Comparison of ENCODE assay signal across 7 mouse cellular contexts in genomic region chr8:71814740-71815514, GRCm38 (mm10).
DNase-seq lines count a peak whose midpoint lies in the region; ATAC-seq and TF ChIP-seq lines count a peak whose summit lies in the region.
"Not testable (repeated sequence)": the region's sequence is repeated elsewhere in the genome, so short reads cannot be mapped to it uniquely, and the experiment has no call there.

No protein-coding gene starts in this region.

- not testable (repeated sequence) for H3K4me3 ChIP-seq in hindbrain, embryonic 14.5 days (replicated peaks; ENCODE audit: low read length); liver, postnatal 0 days (ENCODE audit: low read depth, low read length); midbrain, postnatal 0 days (ENCODE audit: low read depth, low read length)

- WGBS in hindbrain, embryonic 14.5 days: 89% methylated on average over 14 of the region's 14 CpGs
- 82% methylated on average over 14 of the region's 14 CpGs for WGBS in liver, postnatal 0 days (ENCODE audit: insufficient replicate concordance)
- WGBS in midbrain, postnatal 0 days: 90% methylated on average over 14 of the region's 14 CpGs

- not testable (repeated sequence) for H3K4me1 ChIP-seq in hindbrain, embryonic 14.5 days (replicated peaks; ENCODE audit: control insufficient read depth, insufficient read depth, low read length); liver, postnatal 0 days (ENCODE audit: insufficient read depth); midbrain, postnatal 0 days (ENCODE audit: insufficient read depth, low read length)

- not testable (repeated sequence) for ATAC-seq in hindbrain, embryonic 14.5 days (ENCODE audit: low FRiP score); liver, postnatal 0 days; midbrain, postnatal 0 days (ENCODE audit: low FRiP score)

- not testable (repeated sequence) for H3K27me3 ChIP-seq in hindbrain, embryonic 14.5 days (ENCODE audit: control insufficient read depth, insufficient read depth, low read length); liver, postnatal 0 days (ENCODE audit: insufficient read depth, low read length); midbrain, postnatal 0 days (ENCODE audit: insufficient read depth, low read length)

- not testable (repeated sequence) for H3K27ac ChIP-seq in hindbrain, embryonic 14.5 days; liver, postnatal 0 days (ENCODE audit: low read depth); midbrain, postnatal 0 days (ENCODE audit: low read depth, low read length)

- not testable (repeated sequence) for H3K4me2 ChIP-seq in hindbrain, embryonic 14.5 days (replicated peaks); liver, postnatal 0 days (ENCODE audit: low read depth, low read length); midbrain, postnatal 0 days (ENCODE audit: low read depth, low read length, poor library complexity, severe bottlenecking)

- DNase-seq in 3T3-L1 (ENCODE audit: low read depth, low spot score): peak; percentile 1
- peak; percentile 8 for DNase-seq in MN1 (ENCODE audit: low spot score)
- peak; percentile 0 for DNase-seq in embryo, embryonic 11 days
- peak; percentile 87 for DNase-seq in heart, adult 11 months
- DNase-seq in hindbrain, embryonic 14.5 days (ENCODE audit: low spot score): peak; percentile 21
- DNase-seq in liver, postnatal 0 days: peak; percentile 20
- peak; percentile 0 for DNase-seq in midbrain, postnatal 0 days (ENCODE audit: low spot score)

- not testable (repeated sequence) for TF ChIP-seq EP300 in liver, postnatal 0 days (IDR thresholded peaks at IDR 0.05; ENCODE audit: low read depth)

- not testable (repeated sequence) for H3K9ac ChIP-seq in hindbrain, embryonic 14.5 days; liver, postnatal 0 days (replicated peaks); midbrain, postnatal 0 days (replicated peaks; ENCODE audit: low read length, poor library complexity, severe bottlenecking)

- not testable (repeated sequence) for TF ChIP-seq CTCF in liver, postnatal 0 days (IDR thresholded peaks at IDR 0.05; ENCODE audit: low read depth); midbrain, postnatal 0 days (IDR thresholded peaks at IDR 0.05)

- not testable (repeated sequence) for H3K9me3 ChIP-seq in hindbrain, embryonic 14.5 days (ENCODE audit: control insufficient read depth, low read length); liver, postnatal 0 days (ENCODE audit: low read length); midbrain, postnatal 0 days (ENCODE audit: low read length)

- H3K36me3 ChIP-seq in hindbrain, embryonic 14.5 days (replicated peaks; ENCODE audit: control insufficient read depth, insufficient read depth); liver, postnatal 0 days (replicated peaks; ENCODE audit: insufficient read depth, low read length); midbrain, postnatal 0 days (ENCODE audit: insufficient read depth, low read length): not testable (repeated sequence)

Comparison
In these comparisons a context has a peak if more than half of its experiments do, and no peak if none do; other contexts are left out.
1. DNase-seq: peak in every context shown above with its lines; median percentile 87 in heart, adult 11 months; 21 in hindbrain, embryonic 14.5 days; 20 in liver, postnatal 0 days; 8 in MN1; 1 in 3T3-L1; 0 in embryo, embryonic 11 days; 0 in midbrain, postnatal 0 days.